Mouse (Mus musculus): ENCODE data around the gene Nphp1.
A peak's percentile ranks its signal among the peaks of the same experiment; 100 is the strongest.

Nphp1 gene

DNA sequence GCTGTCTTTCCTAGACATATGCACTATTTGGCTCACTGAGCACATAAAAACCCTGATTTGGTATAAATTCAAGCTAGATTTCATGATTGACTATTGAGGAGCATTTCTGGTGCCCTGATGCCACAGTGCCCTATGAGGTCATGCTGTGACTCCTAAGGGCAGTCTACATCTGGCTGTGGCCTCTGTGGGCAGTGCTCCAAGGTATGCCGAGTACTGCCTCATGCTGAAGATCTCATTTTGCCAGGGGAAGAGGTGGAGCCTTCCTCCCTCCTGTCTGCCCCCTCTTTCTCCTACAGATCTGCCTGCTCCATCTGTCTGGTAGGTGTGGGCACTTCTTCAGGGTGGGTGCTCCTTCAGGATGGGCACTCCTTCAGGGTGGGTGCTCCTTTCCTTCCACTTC is 39.3 kb downstream of the Nphp1 start:
- no peak for DNase-seq (ENCODE audit: low read depth, low spot score)

GRCm38 (mm10) chr2:127748316-127748715 is 40.4 kb downstream of the Nphp1 start:
- no peak for DNase-seq (ENCODE audit: low read depth, low spot score)

DNA sequence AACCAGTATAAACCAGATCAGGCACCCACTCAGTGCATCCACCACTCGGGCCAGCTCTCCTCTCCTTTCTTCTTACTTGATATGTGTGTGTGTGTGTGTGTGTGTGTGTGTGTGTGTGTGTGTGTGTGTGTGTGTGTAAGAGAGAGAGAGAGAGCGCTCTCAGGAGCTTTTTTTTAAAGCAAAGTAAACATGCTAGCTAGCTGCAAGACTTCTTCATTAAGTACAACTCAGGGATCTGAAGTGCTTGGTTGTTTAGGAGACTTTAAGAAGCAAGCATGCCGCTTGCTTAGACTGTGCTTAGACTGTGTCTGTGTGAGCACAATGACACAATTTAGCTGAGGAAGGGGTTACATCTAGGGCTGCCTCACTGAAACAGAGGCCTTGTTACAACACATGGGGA is 46.1 kb downstream of the Nphp1 start:
- no peak for DNase-seq (ENCODE audit: low read depth, low spot score)

DNA sequence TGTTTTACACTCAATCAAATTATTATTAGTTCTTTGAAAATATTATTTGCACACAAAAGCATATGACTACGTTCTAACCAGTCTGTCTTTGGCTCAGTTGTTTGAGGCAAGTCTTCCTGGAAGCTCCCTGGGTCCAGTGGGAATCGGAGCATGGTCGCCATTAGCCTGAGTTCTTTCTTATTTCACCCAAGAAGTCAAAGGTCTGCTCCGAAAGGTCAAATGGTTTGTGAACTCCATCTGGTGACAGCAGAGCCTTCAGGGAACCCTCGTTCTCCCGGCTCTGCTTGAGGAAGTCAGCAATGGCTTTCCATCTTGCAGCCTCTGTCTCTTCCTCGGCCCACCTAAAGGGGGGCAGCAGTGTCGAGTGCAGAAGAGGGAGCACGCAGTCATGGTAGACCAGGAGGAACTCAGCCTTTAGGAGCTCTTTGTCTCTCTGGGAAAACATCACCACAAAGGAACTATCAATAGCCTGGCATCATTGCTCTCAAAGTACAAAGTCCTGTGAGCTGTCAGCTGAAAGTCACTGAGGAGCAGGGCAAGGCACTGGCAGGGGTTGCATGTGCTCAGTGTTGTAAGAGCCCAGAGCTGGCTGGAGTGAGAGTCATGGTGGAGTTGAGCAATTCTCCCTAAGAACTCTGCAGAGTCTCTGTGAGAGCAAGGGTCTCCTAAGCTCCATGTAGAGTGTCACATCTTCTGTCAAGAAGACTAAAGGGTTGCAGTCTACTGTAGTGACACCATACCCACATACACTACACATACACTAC is 47.8 kb downstream of the Nphp1 start:
- no peak for DNase-seq (ENCODE audit: low read depth, low spot score)

GRCm38 (mm10) chr2:127737885-127738284 is 50.8 kb downstream of the Nphp1 start:
- no peak for DNase-seq (ENCODE audit: low read depth, low spot score)

DNA sequence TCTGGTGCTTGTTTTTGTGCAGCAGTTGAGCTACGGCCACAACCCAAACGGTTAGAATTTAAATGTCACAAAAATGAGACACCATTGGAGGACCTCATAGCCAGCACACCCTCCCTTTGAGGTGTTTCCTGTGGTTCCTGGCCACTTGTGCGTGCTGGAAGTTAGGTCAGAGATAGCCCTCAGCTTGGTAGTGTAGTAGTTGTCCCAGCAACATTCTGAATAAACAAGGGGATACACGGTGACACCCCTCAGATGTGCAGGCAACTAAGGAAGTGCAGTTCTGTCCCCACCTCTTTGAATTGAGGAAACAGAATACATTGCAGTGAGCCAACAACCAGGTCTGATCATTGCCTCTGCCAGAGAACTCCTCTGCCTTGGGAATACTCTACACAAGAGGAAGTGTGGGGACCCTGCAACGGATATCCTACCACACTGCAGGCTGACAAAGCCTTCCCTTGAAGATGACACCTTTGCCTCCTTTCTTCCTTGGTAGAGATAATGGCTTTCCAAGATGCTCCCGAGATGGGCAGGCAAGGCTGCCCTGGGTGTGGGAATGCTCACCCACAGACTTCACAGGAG is 52.0 kb downstream of the Nphp1 start:
- DNase-seq (ENCODE audit: low read depth, low spot score) = no peak

GRCm38 (mm10) chr2:127735512-127736145 is 53.1 kb downstream of the Nphp1 start:
- no peak for DNase-seq (ENCODE audit: low read depth, low spot score)

DNA sequence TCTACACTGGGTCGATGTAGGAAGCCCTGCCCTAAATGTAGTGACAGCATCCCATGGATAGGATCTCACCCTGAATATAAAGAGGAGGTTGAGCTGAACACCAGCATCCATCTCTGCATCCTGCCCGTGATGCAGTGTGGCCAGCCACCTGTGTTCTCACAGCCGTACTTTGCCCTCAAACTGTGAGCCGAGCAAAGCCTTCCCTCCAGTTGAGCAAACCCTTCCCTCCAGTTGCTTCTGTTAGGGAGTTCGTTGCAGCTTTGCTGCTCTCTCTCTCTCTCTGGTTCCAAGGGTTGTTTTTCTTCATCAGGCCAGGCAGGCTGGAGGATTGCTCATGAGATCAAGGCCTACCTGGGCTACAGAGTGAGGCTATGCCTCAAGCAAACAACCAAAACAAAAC is 53.8 kb downstream of the Nphp1 start:
- no peak for DNase-seq (ENCODE audit: low read depth, low spot score)

DNA sequence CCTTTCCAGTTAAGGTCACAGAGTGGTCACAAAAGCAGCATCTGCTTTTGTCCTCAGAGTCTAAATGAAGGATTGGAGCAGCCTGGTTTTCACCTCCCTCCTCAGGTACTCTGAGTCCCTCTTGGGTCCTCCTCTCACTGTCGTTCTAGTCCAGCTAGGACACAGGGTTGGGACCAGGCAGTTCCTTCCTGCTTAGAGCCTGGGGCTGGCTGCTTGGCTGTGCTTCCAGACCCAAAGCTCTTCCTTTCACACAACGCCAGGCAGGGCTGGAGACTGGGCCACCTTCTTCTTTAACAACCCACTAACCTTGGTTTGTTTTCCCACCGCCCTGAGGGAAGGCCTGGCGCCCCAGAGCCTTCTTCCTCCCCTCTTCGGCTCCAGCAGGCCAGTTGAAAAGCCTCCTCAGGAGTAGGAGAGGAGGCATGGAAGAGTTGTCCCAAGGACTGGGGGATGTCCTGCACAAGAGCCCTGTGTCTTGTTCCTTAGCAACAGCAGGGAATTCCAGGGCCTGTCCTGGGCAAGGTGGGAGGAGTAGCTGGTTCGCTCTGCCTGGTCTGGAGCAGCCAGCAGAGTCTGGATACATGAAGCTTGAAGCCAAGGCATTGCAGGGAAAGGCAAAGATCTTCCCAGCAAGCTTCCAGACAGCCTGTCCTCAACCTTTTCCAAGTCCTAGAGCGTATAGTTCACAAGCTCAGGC is 58.2 kb downstream of the Nphp1 start:
- DNase-seq (ENCODE audit: low read depth, low spot score) = no peak

- DNase-seq (ENCODE audit: low read depth, low spot score) = peak; percentile 15
Measured at GRCm38 (mm10) chr2:127729671-127730070, 59.0 kb downstream of the Nphp1 start, which contains the start of gene Mall. Gene Mall, minus strand, starts transcription at chr2:127729932.

DNA sequence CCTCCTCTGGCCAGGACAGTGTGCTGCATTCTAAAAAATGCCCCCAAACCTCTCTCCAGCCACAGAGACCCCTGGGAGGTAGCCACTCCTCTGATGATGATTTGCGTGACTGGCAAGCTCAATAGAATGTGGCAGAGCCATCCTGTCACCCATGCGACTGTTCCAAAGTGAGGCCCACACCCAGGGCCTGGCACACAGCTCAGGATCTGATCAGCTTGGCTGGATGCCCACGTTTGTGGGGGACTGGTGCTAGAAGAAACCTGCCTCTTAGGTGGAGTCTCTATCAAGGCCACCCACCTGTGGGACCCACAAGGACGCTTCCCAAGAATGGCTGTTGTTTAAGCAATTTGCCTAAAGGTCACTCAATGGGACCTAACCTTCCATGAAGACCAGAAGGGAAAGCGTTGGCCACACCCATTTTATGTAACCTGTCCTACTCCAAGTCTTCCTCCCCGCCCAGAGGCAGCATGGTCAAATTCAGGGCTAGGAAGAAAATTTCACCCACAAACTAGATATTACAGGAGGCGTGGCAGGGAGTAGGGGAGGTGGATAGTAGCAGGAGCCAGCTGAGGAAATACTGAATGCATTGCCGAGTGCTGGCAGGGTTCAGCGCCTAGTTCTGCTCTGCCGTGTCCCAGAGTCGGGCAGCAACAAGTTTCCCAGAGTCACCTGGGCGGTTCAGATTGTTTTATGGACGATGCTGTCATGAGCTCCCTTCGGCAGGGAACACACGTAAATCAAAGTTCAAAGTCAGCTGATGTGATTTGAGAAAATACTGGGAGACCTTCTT is 59.8 kb downstream of the Nphp1 start:
- DNase-seq (ENCODE audit: low read depth, low spot score) = no peak

- DNase-seq (ENCODE audit: low read depth, low spot score) = no peak
Measured at GRCm38 (mm10) chr2:127728146-127728545, 60.6 kb downstream of the Nphp1 start.

GRCm38 (mm10) chr2:127723193-127723592 is 65.5 kb downstream of the Nphp1 start:
- no peak for DNase-seq (ENCODE audit: low read depth, low spot score)

DNA sequence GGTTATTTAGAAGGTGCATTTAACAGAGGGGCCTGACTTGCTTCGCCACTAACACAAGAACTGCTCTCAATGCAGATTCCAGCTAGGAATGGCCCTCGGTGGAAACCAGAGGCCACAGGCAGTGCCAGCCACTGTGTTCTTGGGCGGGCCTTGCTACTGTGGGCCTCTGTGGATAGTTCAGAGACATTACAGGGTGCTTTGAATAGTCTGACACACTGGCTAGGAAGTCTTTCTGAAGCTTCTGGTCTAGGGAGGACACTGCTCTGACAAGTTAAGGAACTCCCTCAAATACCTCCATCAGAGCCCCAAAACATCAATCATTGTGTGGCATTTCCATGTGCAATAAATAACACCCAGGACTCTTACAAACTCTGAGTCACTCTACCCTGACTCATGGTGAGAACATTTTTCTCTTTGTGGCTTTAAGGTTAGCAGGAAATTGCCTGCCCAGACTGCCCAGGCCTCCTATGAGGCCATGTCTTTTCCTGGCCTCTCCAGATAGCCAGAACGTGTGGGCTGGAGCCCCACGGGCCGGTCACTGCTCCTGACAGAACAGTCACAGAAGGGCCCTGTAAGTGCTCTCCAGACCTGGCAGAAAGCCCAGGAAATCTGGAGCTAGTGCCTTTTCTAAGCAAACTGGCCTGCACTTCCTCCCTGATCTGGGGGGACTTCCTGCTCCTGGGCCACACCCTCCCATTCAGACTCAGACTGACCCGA is 66.4 kb downstream of the Nphp1 start:
- DNase-seq (ENCODE audit: low read depth, low spot score) = peak; percentile 44

DNA sequence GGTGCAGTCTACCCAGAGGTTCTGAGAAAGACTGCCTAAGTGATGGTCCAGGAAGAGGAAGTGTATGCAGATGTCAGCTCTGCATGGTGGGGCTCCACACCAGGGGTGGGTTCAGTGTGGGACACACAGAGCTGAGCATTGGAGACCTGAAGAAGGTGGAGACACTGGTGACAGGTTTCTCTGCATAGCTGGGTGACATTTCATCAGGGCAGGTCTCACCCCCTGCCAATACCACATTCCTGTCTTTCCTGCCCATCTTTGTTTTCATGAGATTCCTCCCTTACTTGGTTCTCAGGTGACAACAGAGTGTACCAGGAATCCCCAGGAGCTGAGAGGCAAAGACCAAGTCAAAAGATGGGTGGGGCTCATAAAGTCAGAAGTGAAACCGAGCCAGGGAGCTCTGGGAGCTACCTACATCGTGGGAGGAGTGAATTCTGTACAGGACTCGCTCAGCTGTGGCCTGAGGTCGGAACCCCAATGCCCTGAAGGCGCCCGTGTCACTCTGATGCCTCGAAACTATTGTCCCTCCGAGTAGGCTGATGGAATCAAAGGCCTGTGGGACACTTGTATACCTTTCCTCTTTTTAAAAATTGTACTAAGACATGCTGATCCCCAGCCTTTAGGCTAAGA is 69.7 kb downstream of the Nphp1 start:
- no peak for DNase-seq (ENCODE audit: low read depth, low spot score)

- DNase-seq (ENCODE audit: low read depth, low spot score) = no peak
Measured at GRCm38 (mm10) chr2:127714726-127715125, 74.0 kb downstream of the Nphp1 start.

DNA sequence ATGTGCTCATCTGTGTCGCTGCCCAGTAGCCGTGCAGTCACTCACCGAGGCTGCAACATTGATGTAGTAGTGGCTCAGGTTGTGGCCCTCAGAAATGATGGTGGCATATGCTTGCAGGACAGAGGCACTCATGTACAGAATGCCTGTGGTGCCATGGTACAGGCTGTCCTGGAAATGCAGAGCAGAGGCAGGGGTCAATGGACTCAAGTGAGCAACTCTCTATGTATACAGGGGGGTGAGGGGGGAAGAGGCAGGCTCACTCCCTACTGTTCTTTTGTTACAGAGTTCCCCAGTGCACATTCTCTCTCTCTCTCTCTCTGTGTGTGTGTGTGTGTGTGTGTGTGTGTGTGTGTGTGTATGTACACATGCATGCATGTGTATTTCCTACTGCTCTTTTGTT is 79.9 kb downstream of the Nphp1 start:
- no peak for DNase-seq (ENCODE audit: low read depth, low spot score)

GRCm38 (mm10) chr2:127708060-127708459 is 80.6 kb downstream of the Nphp1 start:
- DNase-seq (ENCODE audit: low read depth, low spot score) = no peak

- no peak for DNase-seq (ENCODE audit: low read depth, low spot score)
Measured at GRCm38 (mm10) chr2:127705267-127705666, 83.4 kb downstream of the Nphp1 start.
